Mouse (Mus musculus) lung, embryonic 15.5 days (tissue): ENCODE data around the gene Lrrc52. TPM values are rescaled to one million over a fixed set of nuclear protein-coding genes. Genes with fewer than 3 reads are reported as not detected.

Experiments used
- ATAC-seq: fragments of 200-750 bp; cut with Nextera tagmentation; 2 replicates; pipeline ENCODE4 v1.8.0; 2017; ENCODE audit warnings: moderate number of reproducible peaks, borderline replicate concordance; ENCODE audit not compliant: low FRiP score, low TSS enrichment; ENCODE audit errors: extremely low read depth
- H3K27ac ChIP-seq: fragments of 300-500 bp; sonication (generic); 2 replicates; pipeline ENCODE4 v1.5.1; 2015; ENCODE audit warnings: moderate library complexity, mild to moderate bottlenecking, inconsistent platforms
- H3K27me3 ChIP-seq: fragments of 300-500 bp; sonication (generic); 2 replicates; pipeline ENCODE4 v1.6.1; 2015; ENCODE audit warnings: inconsistent platforms
- H3K36me3 ChIP-seq: fragments of 300-500 bp; sonication (generic); 2 replicates; pipeline ENCODE4 v1.6.1; 2015; ENCODE audit warnings: inconsistent platforms
- H3K4me1 ChIP-seq: fragments of 300-500 bp; sonication (generic); 2 replicates; pipeline ENCODE4 v1.6.1; 2015; ENCODE audit warnings: inconsistent platforms
- H3K4me2 ChIP-seq: fragments of 300-500 bp; sonication (generic); 2 replicates; pipeline ENCODE4 v1.6.1; 2015; ENCODE audit warnings: inconsistent platforms, mild to moderate bottlenecking, moderate library complexity
- H3K4me3 ChIP-seq: fragments of 300-500 bp; sonication (generic); 2 replicates; pipeline ENCODE4 v1.5.1; 2015; ENCODE audit warnings: mild to moderate bottlenecking, inconsistent platforms
- H3K9ac ChIP-seq: fragments of 300-500 bp; sonication (generic); 2 replicates; pipeline ENCODE4 v1.6.1; 2015; ENCODE audit warnings: inconsistent platforms
- H3K9me3 ChIP-seq: fragments of 300-500 bp; sonication (generic); 2 replicates; pipeline ENCODE4 v1.6.1; 2016; ENCODE audit warnings: inconsistent platforms
- WGBS: fragments of 180-500 bp; shearing (Covaris S2); methylation state at CpG from one replicate; pipeline ENCODE4 v1.1.7; 2015; 5-methylcytosine and 5-hydroxymethylcytosine counted together
- polyA plus RNA-seq: library from polyadenylated mRNA; unstranded; fragments of >200 nt; fragmentation: Nextera tagmentation; extraction: Ambion mirVana; gene quantifications from 2 replicates; pipeline ENCODE4 v1.2.1, GENCODE M21; 2015

The Lrrc52 gene
- polyA plus RNA-seq, 1 experiment from 2014 or later: 0.42 TPM

DNA sequence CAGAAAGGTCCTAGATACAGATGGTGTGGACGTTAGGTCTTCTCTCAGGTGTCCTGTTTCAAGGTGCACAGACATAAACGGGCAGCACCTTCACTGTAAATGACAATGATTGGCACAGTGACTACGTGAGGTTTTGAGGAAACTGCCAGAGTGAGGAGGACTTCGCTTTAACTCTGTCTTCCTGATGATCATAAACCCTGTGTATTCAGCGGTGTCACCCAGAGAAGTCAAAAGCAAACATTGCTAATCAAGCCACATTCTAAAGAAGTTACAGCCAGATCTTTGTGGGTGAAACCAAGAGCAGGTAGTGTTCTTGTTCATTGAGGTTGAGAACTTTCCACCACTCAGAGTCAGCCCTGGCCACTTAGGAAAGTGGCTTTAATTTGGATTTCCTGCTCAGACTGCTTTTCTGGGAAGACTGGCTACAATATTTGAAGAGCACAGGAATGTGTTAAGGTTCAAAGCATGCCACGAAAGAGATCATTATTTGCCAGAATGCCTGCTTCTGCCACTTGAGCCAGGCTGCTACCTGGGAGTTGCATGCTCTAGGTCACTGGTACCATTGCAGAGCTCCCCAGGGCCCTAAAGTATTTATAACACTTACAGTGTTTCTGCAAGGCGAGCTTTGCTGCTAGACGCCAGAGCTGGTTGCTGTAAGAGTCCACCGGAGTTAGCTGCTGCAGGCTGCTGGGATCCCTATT is 35.5 kb downstream of the Lrrc52 start:
- Histone ChIP-seq H3K27me3 (no peaks in the 10 kb centered on the region), H3K4me3 (no peak overlapping the region), H3K27ac (peak overlapping the region; percentile 39), H3K4me1 (peaks cover 11% of the 10 kb centered on the region; the same call in 1 of the 2 replicates), H3K9me3 (no peaks in the 10 kb centered on the region), H3K36me3 (no peaks in the 10 kb centered on the region), H3K9ac (no peak overlapping the region), H3K4me2 (no peak overlapping the region)
- peak; percentile 40; the same call in 1 of the 2 replicates for ATAC-seq
- 40% methylated on average over 9 of the region's 9 CpGs for WGBS

DNA sequence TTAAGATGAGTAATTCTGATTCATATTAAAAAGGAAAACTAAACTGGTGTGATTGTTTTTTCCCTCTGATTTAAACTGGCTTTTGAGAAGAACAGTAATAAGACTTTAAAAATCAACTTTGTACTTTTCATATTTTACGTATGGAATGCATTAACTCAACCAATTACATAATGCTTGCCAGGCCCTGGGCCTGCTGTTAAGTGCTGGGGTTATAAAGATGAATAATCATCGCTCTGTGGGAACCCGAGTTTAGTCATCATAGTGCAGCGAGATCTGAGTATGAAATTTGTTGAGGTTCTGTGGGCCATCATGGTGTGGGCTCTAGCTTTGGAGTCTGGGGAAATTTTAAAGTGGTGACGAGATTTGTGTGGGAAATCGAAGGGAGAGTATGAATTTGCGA is 39.9 kb downstream of the Lrrc52 start:
- Histone ChIP-seq H3K9me3 (no peaks in the 10 kb centered on the region), H3K4me3 (no peak overlapping the region), H3K4me1 (peaks cover 7% of the 10 kb centered on the region; the same call in 1 of the 2 replicates), H3K27ac (no peak overlapping the region), H3K4me2 (no peak overlapping the region), H3K27me3 (no peaks in the 10 kb centered on the region), H3K9ac (no peak overlapping the region), H3K36me3 (no peaks in the 10 kb centered on the region)
- WGBS: 78% methylated on average over 7 of the region's 7 CpGs
- no peak for ATAC-seq

DNA sequence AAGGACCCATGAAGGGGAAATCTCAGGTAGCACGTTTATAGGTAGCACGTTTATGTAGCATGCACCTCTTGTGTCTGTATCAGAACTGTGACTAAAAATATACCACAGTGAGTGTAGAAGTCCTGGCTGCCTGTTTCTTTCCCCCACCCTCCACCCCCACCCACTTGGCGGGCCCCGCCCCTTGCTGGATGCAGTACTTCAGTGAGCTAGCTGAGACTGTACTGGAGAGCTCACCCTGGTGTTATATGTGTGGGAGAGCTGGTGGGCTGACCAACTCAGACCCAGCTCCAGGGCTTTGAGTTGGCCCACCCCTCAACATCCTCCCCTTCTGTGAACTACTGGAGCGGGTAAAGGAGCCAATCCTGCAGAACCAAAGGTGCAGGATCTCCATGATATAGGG is 41.0 kb downstream of the Lrrc52 start:
- H3K4me1 ChIP-seq: no peaks in the 10 kb centered on the region
- H3K9ac ChIP-seq: no peak overlapping the region
- no peak overlapping the region for H3K4me2 ChIP-seq
- no peaks in the 10 kb centered on the region for H3K27me3 ChIP-seq
- no peak overlapping the region for H3K4me3 ChIP-seq
- no peak overlapping the region for H3K27ac ChIP-seq
- no peaks in the 10 kb centered on the region for H3K36me3 ChIP-seq
- no peak for ATAC-seq
- no peaks in the 10 kb centered on the region for H3K9me3 ChIP-seq
- WGBS: 87% methylated on average over 5 of the region's 5 CpGs

- no peak for ATAC-seq
- Histone ChIP-seq H3K27me3 (no peaks in the 10 kb centered on the region), H3K9ac (no peak overlapping the region), H3K36me3 (no peaks in the 10 kb centered on the region), H3K9me3 (no peaks in the 10 kb centered on the region), H3K4me3 (no peak overlapping the region), H3K4me2 (no peak overlapping the region), H3K4me1 (no peaks in the 10 kb centered on the region), H3K27ac (no peak overlapping the region)
- 73% methylated on average over 11 of the region's 11 CpGs for WGBS
These were observed 43.9 kb downstream of the Lrrc52 start for GRCm38 (mm10) chr1:167422501-167423240.

DNA sequence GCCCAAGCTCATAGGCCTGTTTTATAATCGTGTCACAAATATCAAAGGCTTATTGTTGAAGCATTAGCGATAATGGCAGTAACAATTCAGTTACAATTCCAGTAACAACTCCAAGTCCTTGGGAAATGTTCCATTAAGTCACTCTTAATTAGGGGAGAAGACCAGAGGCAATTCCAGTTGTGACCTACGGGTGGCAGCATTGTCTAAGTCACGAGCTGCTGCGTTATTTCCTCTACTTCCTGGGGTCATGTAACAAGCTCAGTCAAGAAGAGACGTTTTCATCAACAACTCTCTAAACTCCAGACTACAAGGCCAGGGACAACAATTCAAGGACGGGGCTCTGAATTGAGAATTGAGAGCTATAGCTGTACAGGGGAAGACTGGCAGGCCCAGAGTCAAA is 51.7 kb downstream of the Lrrc52 start:
- Histone ChIP-seq H3K27ac (no peak overlapping the region), H3K4me2 (no peak overlapping the region), H3K9ac (no peak overlapping the region), H3K4me1 (no peaks in the 10 kb centered on the region), H3K9me3 (no peaks in the 10 kb centered on the region), H3K27me3 (peaks cover 12% of the 10 kb centered on the region; the same call in 1 of the 2 replicates), H3K4me3 (no peak overlapping the region), H3K36me3 (no peaks in the 10 kb centered on the region)
- ATAC-seq: no peak
- 1% methylated on average over 7 of the region's 7 CpGs for WGBS

DNA sequence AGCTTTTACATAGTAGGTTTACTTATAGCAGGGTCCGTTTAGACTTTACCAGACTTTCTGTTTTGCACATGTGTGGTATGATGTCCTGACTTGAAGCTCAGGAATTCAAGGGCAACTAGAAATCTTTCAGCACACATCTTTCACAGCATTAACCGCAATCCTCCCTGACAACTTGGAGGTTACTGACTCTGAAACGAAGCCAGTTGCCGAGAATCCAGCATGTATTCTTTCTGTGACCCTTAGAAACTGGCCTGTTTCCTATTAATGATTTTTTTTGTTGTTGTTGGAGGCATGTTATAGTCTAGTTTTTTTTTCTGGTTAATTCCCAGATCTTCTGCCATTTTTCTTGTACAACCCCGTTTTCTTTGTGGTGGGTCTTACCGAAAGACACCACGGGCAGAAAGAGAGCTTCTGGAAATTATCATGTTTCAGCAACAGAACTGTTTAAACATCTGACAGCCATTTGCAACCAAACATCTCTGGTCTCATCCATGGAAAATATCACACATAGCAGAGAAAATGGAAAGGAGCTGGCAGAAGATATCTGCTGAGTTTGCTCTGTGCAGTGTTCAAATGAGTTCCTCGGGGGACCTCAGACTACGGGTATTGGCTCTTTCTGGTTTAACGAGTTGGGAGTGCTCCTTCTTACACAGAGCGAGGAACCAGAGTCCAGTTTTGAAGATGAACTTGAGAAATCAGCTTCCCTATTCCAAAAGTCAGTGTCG is 54.4 kb downstream of the Lrrc52 start:
- Histone ChIP-seq H3K9me3 (no peaks in the 10 kb centered on the region), H3K4me2 (no peak overlapping the region), H3K4me1 (no peaks in the 10 kb centered on the region), H3K4me3 (no peak overlapping the region), H3K27ac (no peak overlapping the region), H3K9ac (no peak overlapping the region), H3K27me3 (peaks cover 20% of the 10 kb centered on the region; the same call in 1 of the 2 replicates), H3K36me3 (no peaks in the 10 kb centered on the region)
- ATAC-seq: no peak
- 57% methylated on average over 12 of the region's 12 CpGs for WGBS

DNA sequence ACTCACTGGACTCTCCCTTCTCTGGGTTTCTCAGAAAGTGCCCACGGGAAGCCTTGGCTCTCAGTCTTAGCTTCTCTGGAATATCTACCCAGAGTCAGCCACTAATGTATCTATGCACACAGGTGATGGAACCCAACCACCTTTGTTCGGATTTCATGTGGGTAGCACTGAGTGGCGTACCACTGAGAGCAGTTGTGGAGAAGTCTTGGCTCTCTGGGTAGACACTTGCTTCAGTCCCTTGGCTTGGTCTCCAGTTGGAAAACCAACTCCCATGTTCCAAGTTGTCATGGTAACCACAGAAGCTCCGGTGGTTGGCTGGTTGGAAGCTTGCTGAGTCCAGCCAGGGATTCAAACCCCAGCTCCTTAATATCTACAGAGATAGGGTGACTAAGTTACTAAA is 57.0 kb downstream of the Lrrc52 start:
- Histone ChIP-seq H3K27me3 (peaks cover 36% of the 10 kb centered on the region; the same call in 1 of the 2 replicates), H3K4me1 (no peaks in the 10 kb centered on the region), H3K9me3 (no peaks in the 10 kb centered on the region), H3K27ac (no peak overlapping the region), H3K4me3 (no peak overlapping the region), H3K36me3 (no peaks in the 10 kb centered on the region), H3K4me2 (no peak overlapping the region), H3K9ac (no peak overlapping the region)
- WGBS: 77% methylated on average over 4 of the region's 4 CpGs
- ATAC-seq: no peak

- 75% methylated on average over 4 of the region's 4 CpGs for WGBS
- no peak overlapping the region for H3K9ac ChIP-seq
- peaks cover 26% of the 10 kb centered on the region; the same call in 1 of the 2 replicates for H3K27me3 ChIP-seq
- H3K4me2 ChIP-seq: no peak overlapping the region
- H3K4me1 ChIP-seq: no peaks in the 10 kb centered on the region
- no peaks in the 10 kb centered on the region for H3K9me3 ChIP-seq
- ATAC-seq: no peak
- no peak overlapping the region for H3K4me3 ChIP-seq
- no peaks in the 10 kb centered on the region for H3K36me3 ChIP-seq
- H3K27ac ChIP-seq: no peak overlapping the region
These were observed 61.3 kb downstream of the Lrrc52 start for GRCm38 (mm10) chr1:167405237-167405636.

Other genes starting within 250 kb of the Lrrc52 start
- 79.2 and 85.4 TPM in 2 replicates for gene Uck2, start 181.5 kb downstream of the Lrrc52 start, polyA plus RNA-seq
- 101 TPM in 2 replicates for gene Tmco1, start 158.4 kb downstream of the Lrrc52 start, polyA plus RNA-seq
- gene Aldh9a1, start 116.8 kb downstream of the Lrrc52 start, polyA plus RNA-seq: 50.8 and 51.4 TPM in 2 replicates
- 44.2 and 48.1 TPM in 2 replicates for gene Mgst3, start 72.9 kb downstream of the Lrrc52 start, polyA plus RNA-seq
- 0.37 and 0.57 TPM in 2 replicates for gene Rxrg, start 131.6 kb upstream of the Lrrc52 start, polyA plus RNA-seq
- 0.06 TPM in 1 of 2 replicates, not detected in the other for gene Lmx1a, start 222.5 kb upstream of the Lrrc52 start, polyA plus RNA-seq